Mouse (Mus musculus) lung, adult 2 months (tissue): Measurements from ENCODE around the gene Gm26620. TPM values are rescaled to one million over a fixed set of nuclear protein-coding genes. Genes with fewer than 3 reads are reported as not detected.

Experiments used
- DNase-seq: peaks from one replicate; pipeline ENCODE4 v3.0.0; 2022
- H3K4me1 ChIP-seq: fragments of 200-500 bp; 2 replicates; pipeline ENCODE4 v1.6.1; 2011; ENCODE audit warnings: low read length; ENCODE audit not compliant: control insufficient read depth, insufficient read depth
- H3K4me3 ChIP-seq: fragments of 200-500 bp; replicated peaks from 2 replicates; pipeline ENCODE3; 2011; ENCODE audit warnings: low read depth, mild to moderate bottlenecking, control low read depth, low read length; ENCODE audit errors: extremely low read depth
- CTCF ChIP-seq: fragments of 200-500 bp; IDR thresholded peaks from 2 replicates; pipeline ENCODE4 v1.5.1; 2011; ENCODE audit warnings: mild to moderate bottlenecking, low read length, control low read depth; ENCODE audit not compliant: insufficient read depth
- POLR2A ChIP-seq: fragments of 200-500 bp; IDR thresholded peaks from 2 replicates; pipeline ENCODE4 v1.6.1; 2011; ENCODE audit warnings: low read depth, mild to moderate bottlenecking, control low read depth, low read length, borderline replicate concordance; ENCODE audit errors: extremely low read depth
- WGBS: fragments of 180-500 bp; shearing (Covaris S2); methylation state at CpG from one replicate; pipeline ENCODE4 v1.1.7; 2018; 5-methylcytosine and 5-hydroxymethylcytosine counted together
- polyA plus RNA-seq: library from polyadenylated mRNA; depleted of rRNA; stranded (reverse); fragments of >200 nt; gene quantifications from 2 replicates; pipeline ENCODE4 v1.2.3, GENCODE M21; 2012; rRNA removed

The Gm26620 gene
- 0.45 and 1.2 TPM in 2 replicates for polyA plus RNA-seq

DNA sequence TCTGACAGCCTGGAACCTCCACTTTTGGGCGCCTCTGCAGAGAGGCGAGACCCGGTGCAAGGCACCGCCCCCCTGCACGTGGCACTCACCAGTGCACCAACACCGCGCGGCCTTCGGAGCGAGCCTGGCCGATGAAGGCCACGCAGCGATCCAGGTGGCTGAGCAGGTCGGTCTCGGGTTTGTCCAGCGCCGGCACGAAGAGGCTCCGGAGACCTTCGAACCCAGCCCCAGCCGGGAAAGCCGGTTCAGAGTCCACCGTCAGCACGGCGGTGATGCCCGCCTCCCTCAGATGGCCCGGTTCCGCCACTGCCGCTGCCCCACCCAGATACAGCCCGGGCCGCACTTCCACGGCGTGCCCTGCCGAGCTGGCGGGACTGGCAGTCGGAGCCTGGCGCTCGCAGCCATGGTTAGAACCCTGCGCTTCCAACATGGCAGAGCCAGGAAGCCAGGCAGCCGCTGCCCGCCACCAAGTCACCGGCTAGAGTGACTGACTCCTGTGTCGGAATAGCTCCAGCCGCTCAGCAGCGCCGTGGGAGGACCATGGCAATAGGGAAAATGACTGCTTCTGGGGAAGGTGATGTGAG, at the start of gene Gm26620, which contains the start of gene Dusp12:
Gene Gm26620 (plus strand): TSS at position 88 of the 584 bp plus-strand sequence.
Gene Dusp12 (minus strand): TSS at position 563 of the 584 bp plus-strand sequence.
- H3K4me1 ChIP-seq: no peaks in the 10 kb centered on the region
- under 1% methylated on average over 46 of the region's 46 CpGs for WGBS
- DNase-seq: peak; percentile 79
- peak within 1 kb of the TSS; percentile 85 for H3K4me3 ChIP-seq
- TF ChIP-seq CTCF (peak; percentile 75), POLR2A (peak; percentile 27; the same call in 1 of the 2 replicates)

GRCm38 (mm10) chr1:170839685-170840084, 45.2 kb upstream of the Gm26620 start:
- DNase-seq: no peak
- TF ChIP-seq CTCF (peak; percentile 36; the same call in 1 of the 2 replicates), POLR2A (no peak)
- Histone ChIP-seq H3K4me3 (no peak overlapping the region), H3K4me1 (no peaks in the 10 kb centered on the region)

GRCm38 (mm10) chr1:170844380-170844779, 40.5 kb upstream of the Gm26620 start:
- Histone ChIP-seq H3K4me3 (no peak overlapping the region), H3K4me1 (no peaks in the 10 kb centered on the region)
- DNase-seq: no peak
- 58% methylated on average over 8 of the region's 8 CpGs for WGBS
- TF ChIP-seq CTCF: peak; percentile 13; the same call in 1 of the 2 replicates
- no peak for TF ChIP-seq POLR2A

DNA sequence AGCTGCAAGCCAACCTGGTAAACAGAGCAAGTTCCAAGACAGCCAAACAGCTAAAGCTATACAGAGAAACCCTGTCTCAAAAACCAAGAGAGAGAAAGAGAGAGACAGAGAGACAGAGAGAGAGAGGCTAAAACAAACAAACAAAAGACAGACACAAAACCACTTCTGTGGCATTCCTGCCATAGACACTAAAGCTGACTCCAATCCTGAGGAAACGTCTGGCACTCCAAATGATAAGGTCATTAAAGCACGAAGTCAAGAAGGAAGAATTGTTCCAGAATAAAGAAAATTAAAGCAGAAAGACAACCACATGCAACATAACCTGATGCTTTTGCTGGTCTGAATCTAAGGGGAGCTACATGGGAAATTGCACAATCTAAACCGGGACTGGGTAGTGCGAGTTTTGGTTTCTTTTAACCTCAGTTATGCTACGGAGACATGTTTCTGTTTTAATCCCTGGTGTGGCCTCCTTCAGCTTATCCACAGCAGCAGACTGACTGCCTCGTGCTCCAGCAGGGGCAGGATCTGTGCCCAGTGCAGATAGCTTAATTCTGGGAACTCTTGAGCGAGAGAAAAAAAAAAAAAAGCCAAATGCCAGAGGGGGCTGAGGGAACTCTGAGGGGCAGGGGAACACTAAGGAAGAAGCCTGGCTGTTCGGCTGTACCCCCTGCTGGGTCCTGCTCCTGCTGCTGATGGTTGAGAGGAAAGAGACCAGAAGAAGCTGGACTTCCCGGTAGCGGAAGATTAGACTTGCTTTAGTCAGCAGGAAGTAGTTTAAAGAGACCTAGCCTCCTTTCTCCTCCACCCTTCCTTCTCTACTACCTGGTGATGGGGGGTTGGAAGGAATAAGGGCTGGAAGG, 39.2 kb upstream of the Gm26620 start:
- 44% methylated on average over 10 of the region's 10 CpGs for WGBS
- no peak for DNase-seq
- no peaks in the 10 kb centered on the region for H3K4me1 ChIP-seq
- TF ChIP-seq POLR2A (no peak), CTCF (no peak)
- no peak overlapping the region for H3K4me3 ChIP-seq

DNA sequence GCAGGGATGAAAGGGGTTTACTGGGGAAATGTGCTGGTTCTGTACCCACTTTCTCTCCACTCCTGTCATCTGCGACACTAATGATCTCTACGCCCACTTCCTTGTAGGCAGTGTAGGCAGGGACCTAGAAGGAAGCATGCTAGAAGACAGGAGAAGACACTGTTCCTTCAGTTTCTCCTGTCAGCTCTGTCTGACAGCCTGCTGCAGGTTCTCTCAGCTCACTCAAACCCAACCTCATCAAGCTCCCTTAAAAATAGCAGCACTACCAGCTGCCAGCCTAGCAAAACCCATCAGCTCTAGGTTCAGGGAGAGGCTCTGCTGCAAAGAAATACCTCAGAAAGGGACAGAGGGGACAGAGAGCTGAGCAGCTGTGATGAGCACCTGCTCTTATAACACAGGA, 34.9 kb upstream of the Gm26620 start:
- TF ChIP-seq CTCF (no peak), POLR2A (no peak)
- 82% methylated on average over 2 of the region's 2 CpGs for WGBS
- Histone ChIP-seq H3K4me3 (no peak overlapping the region), H3K4me1 (no peaks in the 10 kb centered on the region)
- DNase-seq: no peak

DNA sequence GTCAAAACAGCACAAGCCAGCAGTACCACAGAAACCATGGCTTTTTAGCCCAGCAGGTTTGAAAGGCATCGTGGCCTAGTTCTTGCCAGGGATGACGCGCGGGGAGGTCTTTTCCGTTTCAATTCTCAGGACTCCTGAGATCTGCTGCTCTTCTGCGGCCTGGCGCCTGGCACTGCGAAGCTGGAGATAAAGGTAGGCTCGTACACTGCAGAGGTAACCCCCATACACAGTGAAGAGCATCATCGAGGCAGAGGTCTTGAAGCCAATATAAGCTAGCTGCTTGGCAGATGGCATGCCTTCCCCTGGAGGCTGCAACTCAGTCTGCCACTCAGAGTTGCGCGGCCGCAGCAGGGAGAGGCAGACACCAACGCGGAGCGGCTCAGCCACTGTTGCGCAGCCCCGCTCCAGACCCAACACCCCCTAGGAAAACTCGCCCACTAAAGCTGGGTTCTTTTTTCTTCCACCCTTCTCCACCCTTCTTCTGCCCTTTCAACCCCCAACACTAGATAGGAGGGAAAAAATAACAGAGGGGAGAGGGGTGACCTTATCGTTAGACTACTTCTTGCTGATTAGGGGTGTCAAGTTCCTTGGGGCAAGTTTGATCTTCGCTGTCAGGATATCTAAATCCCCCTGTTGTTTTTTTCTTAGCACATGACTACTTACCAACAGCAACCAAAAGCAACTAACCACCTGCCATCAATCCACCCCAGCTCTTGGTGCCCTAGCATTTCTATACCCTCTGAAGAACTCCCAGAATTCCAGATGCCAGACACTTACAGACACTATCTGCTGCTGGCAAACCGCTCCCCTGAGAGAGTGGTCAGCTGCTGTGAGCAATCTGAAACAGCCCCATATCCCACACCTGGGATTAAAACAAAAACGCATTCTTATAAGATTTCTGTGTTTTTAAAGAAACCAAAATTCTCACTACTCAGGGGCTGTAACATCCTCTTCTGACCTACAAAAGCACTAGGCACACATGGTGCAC, 33.9 kb upstream of the Gm26620 start:
- no peak for TF ChIP-seq CTCF
- TF ChIP-seq POLR2A: no peak
- Histone ChIP-seq H3K4me1 (no peaks in the 10 kb centered on the region), H3K4me3 (no peak overlapping the region)
- 80% methylated on average over 23 of the region's 23 CpGs for WGBS
- no peak for DNase-seq

- H3K4me3 ChIP-seq: no peak overlapping the region
- WGBS: 77% methylated on average over 3 of the region's 3 CpGs
- no peaks in the 10 kb centered on the region for H3K4me1 ChIP-seq
- no peak for DNase-seq
- TF ChIP-seq POLR2A (no peak), CTCF (no peak)
Measured at GRCm38 (mm10) chr1:170853604-170854003, 31.3 kb upstream of the Gm26620 start.

DNA sequence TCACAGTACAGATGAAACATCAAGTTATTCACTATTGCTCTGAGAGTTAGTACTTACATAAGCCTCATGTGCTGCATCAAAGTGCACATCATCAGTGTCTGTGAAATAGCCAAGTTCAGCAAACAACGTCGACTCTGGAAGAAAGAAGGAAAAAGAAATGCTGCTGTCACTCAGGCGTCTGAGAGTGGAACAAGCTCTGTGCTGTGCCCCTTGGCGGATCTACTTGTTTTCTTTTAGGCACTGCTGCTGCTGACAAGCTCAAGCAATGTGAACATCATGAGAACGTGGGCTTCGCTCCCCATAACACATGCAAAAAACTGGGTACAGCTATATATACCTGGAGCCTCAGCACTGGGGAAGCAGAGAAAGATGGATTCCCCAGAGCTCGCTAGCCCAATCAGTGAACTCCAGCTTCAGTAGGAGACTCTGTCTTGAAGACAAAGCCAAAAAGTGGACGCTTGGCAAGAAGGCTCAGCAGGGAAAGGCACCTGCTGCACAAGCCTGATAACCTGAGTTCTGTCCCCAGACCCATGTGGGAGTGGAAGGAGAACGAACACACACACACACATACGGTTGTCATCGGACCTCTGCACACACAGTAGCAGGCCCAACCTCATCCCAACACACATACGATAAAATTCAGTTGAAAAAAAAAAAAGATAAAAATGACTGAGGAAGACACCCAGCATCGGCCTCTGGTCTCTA, 29.7 kb upstream of the Gm26620 start:
- H3K4me1 ChIP-seq: no peaks in the 10 kb centered on the region
- no peak overlapping the region for H3K4me3 ChIP-seq
- TF ChIP-seq CTCF (no peak), POLR2A (no peak)
- WGBS: 79% methylated on average over 13 of the region's 13 CpGs
- DNase-seq: no peak

GRCm38 (mm10) chr1:170857369-170857768, 27.5 kb upstream of the Gm26620 start:
- no peak for DNase-seq
- whole genome bisulfite sequencing: 93% methylated on average over 2 of the region's 2 CpGs
- no peak for TF ChIP-seq POLR2A
- no peak for TF ChIP-seq CTCF
- Histone ChIP-seq H3K4me1 (peaks cover 6% of the 10 kb centered on the region; the same call in 1 of the 2 replicates), H3K4me3 (no peak overlapping the region)
